Mouse (Mus musculus) cerebellum, adult 2 months (tissue): Measurements from ENCODE around the gene Maea.

Experiments used
- CTCF ChIP-seq: fragments of 200-500 bp; IDR thresholded peaks from 2 replicates; pipeline ENCODE4 v1.5.1; 2011; ENCODE audit warnings: low read depth, mild to moderate bottlenecking, control low read depth, low read length, moderate library complexity, borderline replicate concordance; ENCODE audit not compliant: insufficient read depth
- POLR2A ChIP-seq: fragments of 200-500 bp; IDR thresholded peaks from 2 replicates; pipeline ENCODE4 v1.6.1; 2011; ENCODE audit warnings: low read length, control low read depth, borderline replicate concordance; ENCODE audit not compliant: insufficient read depth

- no peak for TF ChIP-seq CTCF
- no peak for TF ChIP-seq POLR2A
Observed at GRCm38 (mm10) chr5:33310704-33311462, 24.4 kb upstream of the Maea start.
